Mouse (Mus musculus) v-Abl transformed pro-B cells (cell line): ENCODE results near the gene Maml2.

Experiments used
- in situ Hi-C, 2 experiments: fragments of 400-800 bp; cut with MboI; formaldehyde crosslinking; loops; one replicate each; pipeline ENCODE4 v1.15.1; 2025; ENCODE audit not compliant: unreplicated experiment in 2 of 2

The Maml2 gene

GRCm38 (mm10) chr9:13484267-13485240, 186.8 kb downstream of the Maml2 start:
- in situ Hi-C loops = no loop called here

GRCm38 (mm10) chr9:13485914-13486313, 188.2 kb downstream of the Maml2 start:
- in situ Hi-C loops = no loop called here

GRCm38 (mm10) chr9:13491107-13491506, 193.3 kb downstream of the Maml2 start:
- in situ Hi-C loops = no loop called here

- in situ Hi-C loops = no loop called here
Observed at GRCm38 (mm10) chr9:13491854-13492620, 194.3 kb downstream of the Maml2 start.

GRCm38 (mm10) chr9:13492807-13493206, 195.1 kb downstream of the Maml2 start:
- in situ Hi-C loops = no loop called here

GRCm38 (mm10) chr9:13493746-13494145, 196.0 kb downstream of the Maml2 start:
- in situ Hi-C loops = no loop called here

- in situ Hi-C loops = no loop called here
Observed at GRCm38 (mm10) chr9:13495530-13495929, 197.8 kb downstream of the Maml2 start.

GRCm38 (mm10) chr9:13497016-13497415, 199.3 kb downstream of the Maml2 start:
- in situ Hi-C loops = no loop called here

GRCm38 (mm10) chr9:13497690-13498333, 200.1 kb downstream of the Maml2 start:
- in situ Hi-C loops = no loop called here

- in situ Hi-C loops = no loop called here
Observed at GRCm38 (mm10) chr9:13500045-13500444, 202.3 kb downstream of the Maml2 start.

GRCm38 (mm10) chr9:13505024-13505423, 207.3 kb downstream of the Maml2 start:
- in situ Hi-C loops = no loop called here

GRCm38 (mm10) chr9:13506956-13507821, 209.4 kb downstream of the Maml2 start:
- in situ Hi-C loops = no loop called here

- in situ Hi-C loops = no loop called here
Observed at GRCm38 (mm10) chr9:13507822-13508188, 210.0 kb downstream of the Maml2 start.

GRCm38 (mm10) chr9:13509751-13510150, 212.0 kb downstream of the Maml2 start:
- in situ Hi-C loops = loop anchor here in 1 of 2 experiments (10.0 kb wide), 1 partner anchor 145 kb away; no protein-coding TSS in a partner anchor

- in situ Hi-C loops = loop anchor here in 1 of 2 experiments (10.0 kb wide), 1 partner anchor 144 kb away; no protein-coding TSS in a partner anchor
Observed at GRCm38 (mm10) chr9:13510621-13511369, 213.0 kb downstream of the Maml2 start.

- in situ Hi-C loops = loop anchor here in 1 of 2 experiments (10.0 kb wide), 1 partner anchor 142 kb away; no protein-coding TSS in a partner anchor
Observed at GRCm38 (mm10) chr9:13513135-13513534, 215.4 kb downstream of the Maml2 start.

- in situ Hi-C loops = loop anchor here in 1 of 2 experiments (10.0 kb wide), 1 partner anchor 140 kb away; no protein-coding TSS in a partner anchor
Observed at GRCm38 (mm10) chr9:13514435-13514834, 216.7 kb downstream of the Maml2 start.

- in situ Hi-C loops = loop anchor here in 1 of 2 experiments (10.0 kb wide), 1 partner anchor 139 kb away; no protein-coding TSS in a partner anchor
Observed at GRCm38 (mm10) chr9:13515976-13516375, 218.2 kb downstream of the Maml2 start.

GRCm38 (mm10) chr9:13518031-13518430, 220.3 kb downstream of the Maml2 start:
- in situ Hi-C loops = loop anchor here in 1 of 2 experiments (10.0 kb wide), 1 partner anchor 137 kb away; no protein-coding TSS in a partner anchor
